Comparison of ENCODE assay signal across 8 mouse cellular contexts in the genomic region with DNA sequence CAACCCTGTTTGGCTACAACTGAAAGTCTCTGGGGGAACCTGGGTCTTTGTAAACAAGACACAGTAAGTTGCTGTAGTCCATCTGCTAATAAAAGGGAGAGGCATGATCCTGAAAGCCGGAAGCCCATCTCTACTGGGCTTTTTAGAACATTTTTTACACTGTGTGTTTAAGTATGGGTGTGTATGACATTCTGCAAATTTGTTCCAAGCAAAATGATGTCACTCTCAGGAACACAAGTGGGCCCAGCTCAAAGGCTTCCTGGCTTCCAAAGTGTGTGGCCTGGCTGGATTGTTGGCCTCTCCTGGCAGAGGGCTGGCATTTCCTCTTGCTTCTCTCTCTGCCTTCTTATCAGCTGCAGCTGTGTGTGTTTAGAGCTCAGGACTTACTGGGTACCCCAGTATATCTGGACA. TPM values are rescaled to one million over a fixed set of nuclear protein-coding genes. Genes with fewer than 3 reads are reported as not detected.
DNase-seq lines count a peak whose midpoint lies in the region; ATAC-seq and TF ChIP-seq lines count a peak whose summit lies in the region.

No protein-coding gene starts in this region.

- no peak for ATAC-seq in hindbrain, embryonic 16.5 days
- no peak for ATAC-seq in hindbrain, embryonic 12.5 days (ENCODE audit: low FRiP score)
- no peak for ATAC-seq in limb, embryonic 13.5 days (ENCODE audit: low FRiP score, low read depth)

- peak; percentile 63; the same call in 1 of the 2 replicates for TF ChIP-seq EP300 in heart, adult 2 months (IDR thresholded peaks at IDR 0.05; ENCODE audit: insufficient read depth, low read depth, low read length)

- TF ChIP-seq POLR2A in heart, adult 2 months (IDR thresholded peaks at IDR 0.05; ENCODE audit: insufficient read depth, low read depth, low read length) = no peak
- TF ChIP-seq POLR2A in myocyte (IDR thresholded peaks at IDR 0.05; ENCODE audit: insufficient read length, low read depth) = no peak

- no peaks in the 10 kb centered on the region for H3K27me3 ChIP-seq in hindbrain, embryonic 16.5 days (replicated peaks; ENCODE audit: control insufficient read depth, insufficient read depth, low read length)
- no peaks in the 10 kb centered on the region for H3K27me3 ChIP-seq in hindbrain, embryonic 12.5 days
- no peaks in the 10 kb centered on the region for H3K27me3 ChIP-seq in heart, adult 2 months (ENCODE audit: control insufficient read depth, insufficient read depth, low read length)
- H3K27me3 ChIP-seq in limb, embryonic 13.5 days = no peaks in the 10 kb centered on the region
- H3K27me3 ChIP-seq in myocyte (ENCODE audit: control insufficient read depth, insufficient read depth, insufficient read length) = no peaks in the 10 kb centered on the region

- H3K4me2 ChIP-seq in hindbrain, embryonic 16.5 days (ENCODE audit: low read length) = no peak overlapping the region
- no peak overlapping the region for H3K4me2 ChIP-seq in hindbrain, embryonic 12.5 days (replicated peaks)
- peak overlapping the region; percentile 89; the same call in 1 of the 2 replicates for H3K4me2 ChIP-seq in limb, embryonic 13.5 days (replicated peaks)
- H3K4me2 ChIP-seq in myocyte (ENCODE audit: low read depth) = peak overlapping the region; percentile 89

- DNase-seq in heart, adult 2 months = peak; percentile 51 to 68
- DNase-seq in ovary, postnatal 10 days (ENCODE audit: low spot score) = no peak
- no peak for DNase-seq in thymus, postnatal 14 days
- DNase-seq in gastrocnemius, postnatal 25 days = no peak

- H3K4me1 ChIP-seq in hindbrain, embryonic 16.5 days (ENCODE audit: control insufficient read depth, insufficient read depth, low read depth, low read length) = peaks cover 19% of the 10 kb centered on the region
- peaks cover 22% of the 10 kb centered on the region for H3K4me1 ChIP-seq in hindbrain, embryonic 12.5 days
- H3K4me1 ChIP-seq in heart, adult 2 months (ENCODE audit: control insufficient read depth, insufficient read depth, low read length) = peaks cover 15% of the 10 kb centered on the region
- peaks cover 38% of the 10 kb centered on the region for H3K4me1 ChIP-seq in limb, embryonic 13.5 days

- intact Hi-C loops in heart, adult 2 months (cut with DNase I) = no loop called here

- no peak overlapping the region for H3ac ChIP-seq in myocyte (ENCODE audit: control insufficient read depth, insufficient read length)

- H3K9ac ChIP-seq in hindbrain, embryonic 16.5 days (ENCODE audit: low read depth, low read length) = no peak overlapping the region
- H3K9ac ChIP-seq in hindbrain, embryonic 12.5 days = no peak overlapping the region
- H3K9ac ChIP-seq in heart, adult 2 months (ENCODE audit: low read depth, low read length) = no peak overlapping the region
- H3K9ac ChIP-seq in limb, embryonic 13.5 days = peak overlapping the region; percentile 43; the same call in 1 of the 2 replicates

- peak overlapping the region; percentile 2; the same call in 1 of the 2 replicates for H3K27ac ChIP-seq in hindbrain, embryonic 16.5 days (ENCODE audit: low read depth, low read length)
- H3K27ac ChIP-seq in hindbrain, embryonic 12.5 days = no peak overlapping the region
- H3K27ac ChIP-seq in heart, adult 2 months = peak overlapping the region; percentile 59
- peak overlapping the region; percentile 53 for H3K27ac ChIP-seq in limb, embryonic 13.5 days

- 76% methylated on average over 1 of the region's 1 CpGs for WGBS in hindbrain, embryonic 16.5 days
- WGBS in hindbrain, embryonic 12.5 days = 85% methylated on average over 1 of the region's 1 CpGs
- WGBS in heart, adult 2 months = 26% methylated on average over 1 of the region's 1 CpGs
- WGBS in limb, embryonic 13.5 days = 44% methylated on average over 1 of the region's 1 CpGs

- no peak overlapping the region for H3K4me3 ChIP-seq in hindbrain, embryonic 16.5 days (ENCODE audit: low read length)
- no peak overlapping the region for H3K4me3 ChIP-seq in hindbrain, embryonic 12.5 days
- 0 out of 2 replicates have a peak overlapping the region, but pooled peaks have one; percentile 20 for H3K4me3 ChIP-seq in heart, adult 2 months
- H3K4me3 ChIP-seq in limb, embryonic 13.5 days = no peak overlapping the region
- no peak overlapping the region for H3K4me3 ChIP-seq in myocyte

- TF ChIP-seq CTCF in heart, adult 2 months (IDR thresholded peaks at IDR 0.05) = no peak

- H3K9me3 ChIP-seq in hindbrain, embryonic 16.5 days (ENCODE audit: control insufficient read depth, low read length) = no peaks in the 10 kb centered on the region
- no peaks in the 10 kb centered on the region for H3K9me3 ChIP-seq in hindbrain, embryonic 12.5 days (replicated peaks)
- H3K9me3 ChIP-seq in limb, embryonic 13.5 days = no peaks in the 10 kb centered on the region

- no peaks in the 10 kb centered on the region for H3K36me3 ChIP-seq in hindbrain, embryonic 16.5 days (ENCODE audit: control insufficient read depth, insufficient read depth, low read length)
- peaks cover under 1% of the 10 kb centered on the region; the same call in 1 of the 2 replicates for H3K36me3 ChIP-seq in hindbrain, embryonic 12.5 days
- peaks cover 4% of the 10 kb centered on the region; the same call in 1 of the 2 replicates for H3K36me3 ChIP-seq in heart, adult 2 months (ENCODE audit: control insufficient read depth, insufficient read depth, low read length)
- H3K36me3 ChIP-seq in limb, embryonic 13.5 days = peaks cover 20% of the 10 kb centered on the region
- H3K36me3 ChIP-seq in myocyte (ENCODE audit: control insufficient read depth, insufficient read depth) = no peaks in the 10 kb centered on the region

- H3K79me2 ChIP-seq in heart, adult 2 months (replicated peaks; ENCODE audit: control insufficient read depth, insufficient read depth, low read length) = no peaks in the 10 kb centered on the region
- no peaks in the 10 kb centered on the region for H3K79me2 ChIP-seq in myocyte (ENCODE audit: control insufficient read depth, insufficient read depth)

TF ChIP-seq in myocyte, 11 proteins besides CTCF, POLR2A, EP300 and RAD21 (continues in another document):
- TF ChIP-seq SRF (IDR thresholded peaks at IDR 0.05; ENCODE audit: control insufficient read depth, insufficient read length, low read depth) = no peak
- TF ChIP-seq E2F4 (IDR thresholded peaks at IDR 0.05; ENCODE audit: insufficient read depth) = no peak
- peak in 1 of 3 experiments; percentile 63 for TF ChIP-seq MYOG (IDR thresholded peaks at IDR 0.05; ENCODE audit: control insufficient read depth in 1 of 3, insufficient read depth in 1 of 3, insufficient read length in 2 of 3, low read depth in 2 of 3)
- no peak for TF ChIP-seq TCF12 (IDR thresholded peaks at IDR 0.05; ENCODE audit: insufficient read depth, poor library complexity, severe bottlenecking)
- TF ChIP-seq REST (IDR thresholded peaks at IDR 0.05; ENCODE audit: insufficient read depth, insufficient read length) = no peak
- no peak for TF ChIP-seq USF1 (IDR thresholded peaks at IDR 0.05; ENCODE audit: low read depth)
- no peak for TF ChIP-seq MAX (IDR thresholded peaks at IDR 0.05; ENCODE audit: low read depth)
- no peak for TF ChIP-seq CEBPB (IDR thresholded peaks at IDR 0.05; ENCODE audit: insufficient read depth, poor library complexity, severe bottlenecking)
- no peak for TF ChIP-seq TCF3 (IDR thresholded peaks at IDR 0.05; ENCODE audit: insufficient read length, low read depth)

RNA-seq across cellular contexts. Expression of a gene that starts 1.1 kb away (rescaled TPM):
- 25.9 and 31.0 TPM in 2 replicates for polyA plus RNA-seq in hindbrain, embryonic 16.5 days (2015; fragmentation: Nextera tagmentation; extraction: Ambion mirVana)
- polyA plus RNA-seq in hindbrain, embryonic 12.5 days (2016; fragmentation: Nextera tagmentation; extraction: Ambion mirVana) = 42.6 and 46.8 TPM in 2 replicates
- 10 to 100 TPM in 1 of 2 experiments, 1 to 10 TPM in 1; 9.6 to 11.0 TPM for total RNA-seq in heart, adult 2 months (2021)
- polyA plus RNA-seq in heart, adult 2 months (2012; rRNA removed) = 18.5 and 20.3 TPM in 2 replicates
- 50.6 and 53.7 TPM in 2 replicates for polyA plus RNA-seq in limb, embryonic 13.5 days (2015; fragmentation: Nextera tagmentation; extraction: Ambion mirVana)
- 77.0 TPM for polyA plus RNA-seq in myocyte (2012; fragmentation: generic; extraction: Trizol)
- 1 to 10 TPM; 6.9 to 8.1 TPM for total RNA-seq in gastrocnemius, postnatal 25 days (2021)

RNA-seq across cellular contexts. Expression of a gene that starts 15.2 kb away (rescaled TPM):
- polyA plus RNA-seq in hindbrain, embryonic 16.5 days (2015; fragmentation: Nextera tagmentation; extraction: Ambion mirVana) = 46.5 and 52.9 TPM in 2 replicates
- polyA plus RNA-seq in hindbrain, embryonic 12.5 days (2016; fragmentation: Nextera tagmentation; extraction: Ambion mirVana) = 41.4 and 42.8 TPM in 2 replicates
- 10 to 100 TPM; 31.8 to 36.2 TPM for total RNA-seq in heart, adult 2 months (2021)
- 60.2 and 60.8 TPM in 2 replicates for polyA plus RNA-seq in heart, adult 2 months (2012; rRNA removed)
- 62.9 and 65.6 TPM in 2 replicates for polyA plus RNA-seq in limb, embryonic 13.5 days (2015; fragmentation: Nextera tagmentation; extraction: Ambion mirVana)
- 26.4 TPM for polyA plus RNA-seq in myocyte (2012; fragmentation: generic; extraction: Trizol)
- total RNA-seq in gastrocnemius, postnatal 25 days (2021) = 10 to 100 TPM in 1 of 2 experiments, 1 to 10 TPM in 1; 9.5 to 12.0 TPM

RNA-seq across cellular contexts. Expression of a gene that starts 15.3 kb away (rescaled TPM):
- 4.5 and 5.3 TPM in 2 replicates for polyA plus RNA-seq in hindbrain, embryonic 16.5 days (2015; fragmentation: Nextera tagmentation; extraction: Ambion mirVana)
- polyA plus RNA-seq in hindbrain, embryonic 12.5 days (2016; fragmentation: Nextera tagmentation; extraction: Ambion mirVana) = 2.6 and 3.8 TPM in 2 replicates
- 1 to 10 TPM in 1 of 2 experiments, under 1 TPM in 1; 0.84 to 1.7 TPM for total RNA-seq in heart, adult 2 months (2021)
- 0.59 and 1.2 TPM in 2 replicates for polyA plus RNA-seq in heart, adult 2 months (2012; rRNA removed)
- polyA plus RNA-seq in limb, embryonic 13.5 days (2015; fragmentation: Nextera tagmentation; extraction: Ambion mirVana) = 0.84 and 1.1 TPM in 2 replicates
- 0.64 TPM for polyA plus RNA-seq in myocyte (2012; fragmentation: generic; extraction: Trizol)
- not detected for total RNA-seq in gastrocnemius, postnatal 25 days (2021)

RNA-seq across cellular contexts. Expression of a gene that starts 24.8 kb away (rescaled TPM):
- 16.9 and 18.2 TPM in 2 replicates for polyA plus RNA-seq in hindbrain, embryonic 16.5 days (2015; fragmentation: Nextera tagmentation; extraction: Ambion mirVana)
- 22.1 and 22.6 TPM in 2 replicates for polyA plus RNA-seq in hindbrain, embryonic 12.5 days (2016; fragmentation: Nextera tagmentation; extraction: Ambion mirVana)
- total RNA-seq in heart, adult 2 months (2021) = 1 to 10 TPM; 6.9 to 7.9 TPM
- polyA plus RNA-seq in heart, adult 2 months (2012; rRNA removed) = 6.0 and 8.7 TPM in 2 replicates
- 20.7 and 21.1 TPM in 2 replicates for polyA plus RNA-seq in limb, embryonic 13.5 days (2015; fragmentation: Nextera tagmentation; extraction: Ambion mirVana)
- polyA plus RNA-seq in myocyte (2012; fragmentation: generic; extraction: Trizol) = 7.6 TPM
- total RNA-seq in gastrocnemius, postnatal 25 days (2021) = 1 to 10 TPM; 3.5 to 3.7 TPM

RNA-seq across cellular contexts. Expression of a gene that starts 44.2 kb away (rescaled TPM):
- 57.2 and 62.9 TPM in 2 replicates for polyA plus RNA-seq in hindbrain, embryonic 16.5 days (2015; fragmentation: Nextera tagmentation; extraction: Ambion mirVana)
- 106 and 118 TPM in 2 replicates for polyA plus RNA-seq in hindbrain, embryonic 12.5 days (2016; fragmentation: Nextera tagmentation; extraction: Ambion mirVana)
- total RNA-seq in heart, adult 2 months (2021) = 100 to 1,000 TPM; 137 to 151 TPM
- 131 and 193 TPM in 2 replicates for polyA plus RNA-seq in heart, adult 2 months (2012; rRNA removed)
- polyA plus RNA-seq in limb, embryonic 13.5 days (2015; fragmentation: Nextera tagmentation; extraction: Ambion mirVana) = 170 and 184 TPM in 2 replicates
- 203 TPM for polyA plus RNA-seq in myocyte (2012; fragmentation: generic; extraction: Trizol)
- 100 to 1,000 TPM; 114 to 119 TPM for total RNA-seq in gastrocnemius, postnatal 25 days (2021)

Comparison
In these comparisons a context has a peak if more than half of its experiments do, and no peak if none do; other contexts are left out.
1. H3K4me2 ChIP-seq: peak in limb, embryonic 13.5 days (single experiment) and myocyte (single experiment); none in hindbrain, embryonic 16.5 days (single experiment) and hindbrain, embryonic 12.5 days (single experiment).
2. DNase-seq: peak in heart, adult 2 months (2 of 2); none in ovary, postnatal 10 days (single experiment), thymus, postnatal 14 days (single experiment) and gastrocnemius, postnatal 25 days (single experiment).